Mouse (Mus musculus) heart, embryonic 11.5 days (tissue): ENCODE data around the gene 4930535I16Rik. TPM values are rescaled to one million over a fixed set of nuclear protein-coding genes. Genes with fewer than 3 reads are reported as not detected.

Experiments used
- ATAC-seq: fragments of 200-750 bp; cut with Nextera tagmentation; replicated peaks from 2 replicates; pipeline ENCODE4 v1.8.0; 2017; ENCODE audit warnings: moderate library complexity; ENCODE audit not compliant: insufficient number of reproducible peaks, low FRiP score, low TSS enrichment
- H3K27ac ChIP-seq: fragments of 300-500 bp; sonication (generic); 2 replicates; pipeline ENCODE4 v1.5.1; 2014; ENCODE audit warnings: mild to moderate bottlenecking, low read depth, low read length
- H3K27me3 ChIP-seq: fragments of 300-500 bp; sonication (generic); 2 replicates; pipeline ENCODE4 v1.6.1; 2014; ENCODE audit warnings: mild to moderate bottlenecking, low read length, mixed read lengths; ENCODE audit not compliant: control insufficient read depth, insufficient read depth
- H3K36me3 ChIP-seq: fragments of 300-500 bp; sonication (generic); 2 replicates; pipeline ENCODE4 v1.6.1; 2014; ENCODE audit warnings: mild to moderate bottlenecking, low read length, moderate library complexity, mixed read lengths; ENCODE audit not compliant: control insufficient read depth, insufficient read depth
- H3K4me1 ChIP-seq: fragments of 300-500 bp; sonication (generic); 2 replicates; pipeline ENCODE4 v1.6.1; 2014; ENCODE audit warnings: low read length; ENCODE audit not compliant: control insufficient read depth, insufficient read depth
- H3K4me2 ChIP-seq: fragments of 300-500 bp; sonication (generic); 2 replicates; pipeline ENCODE4 v1.6.1; 2014; ENCODE audit warnings: mild to moderate bottlenecking, moderate library complexity
- H3K4me3 ChIP-seq: fragments of 300-500 bp; sonication (generic); 2 replicates; pipeline ENCODE4 v1.5.1; 2014; ENCODE audit warnings: low read depth, low read length
- H3K9ac ChIP-seq: fragments of 300-500 bp; sonication (generic); 2 replicates; pipeline ENCODE4 v1.6.1; 2014; ENCODE audit warnings: mild to moderate bottlenecking, low read depth, low read length, moderate library complexity
- H3K9me3 ChIP-seq: fragments of 300-500 bp; sonication (generic); replicated peaks from 2 replicates; pipeline ENCODE4 v1.6.1; 2016; ENCODE audit warnings: low read length; ENCODE audit not compliant: control insufficient read depth
- WGBS: fragments of 180-500 bp; shearing (Covaris S2); extraction: QIAGEN DNeasy Blood & Tissue Kit; methylation state at CpG from one replicate; pipeline ENCODE4 v1.1.7; 2014; ENCODE audit not compliant: insufficient replicate concordance; 5-methylcytosine and 5-hydroxymethylcytosine counted together
- polyA plus RNA-seq: library from polyadenylated mRNA; unstranded; fragments of >200 nt; fragmentation: Nextera tagmentation; extraction: Ambion mirVana; gene quantifications from 2 replicates; pipeline ENCODE4 v1.2.1, GENCODE M21; 2014

4930535I16Rik gene
- polyA plus RNA-seq = not detected in 2 replicates

GRCm38 (mm10) chr4:123917548-123918140 is at the start of gene 4930535I16Rik:
4930535I16Rik (minus strand) TSS chr4:123918022.
- H3K27me3 ChIP-seq = no peaks in the 10 kb centered on the region
- H3K27ac ChIP-seq = peak within 1 kb of the TSS; percentile 85
- ATAC-seq = peak; percentile 58; the same call in 1 of the 2 replicates
- H3K4me2 ChIP-seq = peak within 1 kb of the TSS; percentile 89
- peak within 1 kb of the TSS; percentile 93 for H3K9ac ChIP-seq
- peaks cover 14% of the 10 kb centered on the region for H3K4me1 ChIP-seq
- H3K9me3 ChIP-seq = no peaks in the 10 kb centered on the region
- H3K4me3 ChIP-seq = peak within 1 kb of the TSS; percentile 97
- under 1% methylated on average over 54 of the region's 63 CpGs for WGBS
- H3K36me3 ChIP-seq = peaks cover 9% of the 10 kb centered on the region

GRCm38 (mm10) chr4:123962721-123963120 is 44.9 kb upstream of the 4930535I16Rik start:
- ATAC-seq = no peak
- no peaks in the 10 kb centered on the region for H3K9me3 ChIP-seq
- H3K27me3 ChIP-seq = no peaks in the 10 kb centered on the region; the same call in 1 of the 2 replicates
- H3K27ac ChIP-seq = no peak overlapping the region
- no peak overlapping the region for H3K4me2 ChIP-seq
- WGBS = 70% methylated on average over 9 of the region's 9 CpGs
- H3K4me3 ChIP-seq = no peak overlapping the region
- H3K36me3 ChIP-seq = no peaks in the 10 kb centered on the region
- H3K4me1 ChIP-seq = peaks cover 9% of the 10 kb centered on the region; the same call in 1 of the 2 replicates
- no peak overlapping the region for H3K9ac ChIP-seq

DNA sequence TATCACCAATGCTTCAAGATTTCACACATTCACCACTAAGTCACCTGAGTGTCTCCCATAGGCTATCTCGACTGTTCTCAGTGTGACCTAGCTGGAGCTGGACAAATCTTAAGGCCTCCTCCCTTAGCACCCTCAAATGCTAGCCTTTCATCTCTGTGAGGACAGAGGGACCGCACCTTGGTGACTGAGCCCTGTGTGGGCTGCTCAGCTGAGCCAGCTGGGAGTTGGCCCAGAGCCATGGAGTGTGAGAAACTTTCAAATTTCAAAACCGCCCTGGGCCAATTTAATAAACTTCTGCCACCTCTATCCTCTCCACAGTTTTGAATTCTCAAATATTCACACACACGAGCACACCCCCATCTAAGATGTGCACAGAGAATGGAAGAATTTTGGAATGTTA is 43.1 kb upstream of the 4930535I16Rik start:
- no peaks in the 10 kb centered on the region for H3K9me3 ChIP-seq
- H3K27me3 ChIP-seq = peaks cover 10% of the 10 kb centered on the region
- WGBS = 55% methylated on average over 4 of the region's 4 CpGs
- ATAC-seq = no peak
- H3K4me3 ChIP-seq = no peak overlapping the region
- H3K9ac ChIP-seq = no peak overlapping the region
- H3K4me2 ChIP-seq = peak overlapping the region; percentile 37
- peaks cover 7% of the 10 kb centered on the region; the same call in 1 of the 2 replicates for H3K4me1 ChIP-seq
- H3K36me3 ChIP-seq = no peaks in the 10 kb centered on the region
- H3K27ac ChIP-seq = no peak overlapping the region

- Histone ChIP-seq H3K4me2 (no peak overlapping the region), H3K4me1 (peaks cover 7% of the 10 kb centered on the region; the same call in 1 of the 2 replicates), H3K27ac (no peak overlapping the region), H3K27me3 (peaks cover 10% of the 10 kb centered on the region), H3K9me3 (no peaks in the 10 kb centered on the region), H3K4me3 (no peak overlapping the region), H3K36me3 (no peaks in the 10 kb centered on the region), H3K9ac (no peak overlapping the region)
- no peak for ATAC-seq
- 56% methylated on average over 4 of the region's 4 CpGs for WGBS
Observed at GRCm38 (mm10) chr4:123957891-123958290, 40.1 kb upstream of the 4930535I16Rik start.

GRCm38 (mm10) chr4:123957492-123957808 is 39.6 kb upstream of the 4930535I16Rik start:
- no peaks in the 10 kb centered on the region for H3K9me3 ChIP-seq
- no peaks in the 10 kb centered on the region for H3K36me3 ChIP-seq
- WGBS = 55% methylated on average over 4 of the region's 4 CpGs
- H3K4me3 ChIP-seq = no peak overlapping the region
- no peak overlapping the region for H3K27ac ChIP-seq
- peak; percentile 8; the same call in 1 of the 2 replicates for ATAC-seq
- peak overlapping the region; percentile 61 for H3K4me2 ChIP-seq
- H3K9ac ChIP-seq = no peak overlapping the region
- H3K4me1 ChIP-seq = peaks cover 7% of the 10 kb centered on the region; the same call in 1 of the 2 replicates
- H3K27me3 ChIP-seq = peaks cover 10% of the 10 kb centered on the region

DNA sequence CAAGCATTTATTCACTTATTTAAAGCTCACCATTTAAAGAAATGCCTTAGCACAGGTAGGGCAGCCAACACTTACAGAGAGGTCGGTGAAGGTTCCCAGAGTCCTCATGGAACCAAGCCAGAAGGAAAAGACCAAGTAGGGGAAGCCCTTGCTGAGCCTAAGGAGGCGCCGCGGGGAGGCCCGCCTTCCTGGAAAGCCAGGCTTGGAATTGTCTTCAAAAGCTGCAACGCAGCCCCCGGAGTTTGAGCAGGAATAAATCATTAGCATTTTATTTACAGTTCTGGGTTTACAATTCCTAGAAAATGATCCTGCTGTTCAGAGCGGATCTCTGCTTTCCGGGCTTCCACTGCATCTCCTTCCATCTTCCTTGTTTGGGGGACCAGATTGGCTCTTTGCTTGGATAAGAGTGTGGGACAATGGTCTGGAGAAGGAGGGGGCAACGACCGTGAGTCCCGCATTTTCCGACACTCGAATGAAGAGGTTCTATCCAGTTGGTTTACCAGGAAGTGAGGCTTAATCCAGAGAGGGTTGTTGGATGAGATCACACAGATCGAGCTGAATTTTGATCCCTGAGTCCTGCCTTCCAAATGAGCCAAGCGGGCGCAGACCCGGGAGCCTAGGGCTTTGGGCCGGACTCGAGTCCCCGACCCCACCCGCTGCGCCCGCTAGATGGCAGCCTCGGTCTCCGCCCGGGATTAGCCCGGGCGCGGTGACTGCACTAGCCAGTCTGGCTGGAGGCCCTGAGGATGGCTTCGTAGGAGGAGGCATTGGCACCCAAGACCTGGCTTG is 39.1 kb upstream of the 4930535I16Rik start:
- ATAC-seq = peak; percentile 78

DNA sequence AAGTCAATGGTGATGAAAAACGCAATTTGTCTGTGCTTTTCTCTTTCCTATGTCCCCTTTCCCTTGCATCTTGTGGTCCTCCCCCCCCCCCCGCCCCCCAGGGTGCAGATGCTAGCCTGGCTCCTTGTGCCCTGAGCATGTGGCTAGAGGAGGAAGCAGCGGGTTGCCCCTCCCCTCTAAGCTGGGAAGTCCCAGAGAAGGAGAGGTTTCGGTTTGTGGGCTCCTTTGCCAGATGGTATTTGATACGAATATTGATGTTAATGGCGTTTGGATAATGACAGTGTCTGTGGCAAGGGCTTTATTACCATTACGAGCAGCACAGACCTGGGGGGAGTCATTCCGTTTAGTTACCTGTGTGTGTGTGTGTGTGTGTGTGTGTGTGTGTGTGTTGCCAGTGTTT is 34.2 kb upstream of the 4930535I16Rik start:
- Histone ChIP-seq H3K27ac (no peak overlapping the region), H3K9ac (no peak overlapping the region), H3K36me3 (no peaks in the 10 kb centered on the region), H3K4me2 (no peak overlapping the region), H3K27me3 (peaks cover 13% of the 10 kb centered on the region), H3K4me3 (no peak overlapping the region), H3K9me3 (no peaks in the 10 kb centered on the region), H3K4me1 (no peaks in the 10 kb centered on the region)
- ATAC-seq = no peak
- WGBS = 52% methylated on average over 7 of the region's 8 CpGs

More for the DNA sequence above, 39.1 kb upstream of the 4930535I16Rik start:
- no peaks in the 10 kb centered on the region for H3K36me3 ChIP-seq
- H3K27me3 ChIP-seq = peaks cover 10% of the 10 kb centered on the region
- peak overlapping the region; percentile 61 for H3K4me2 ChIP-seq
- no peak overlapping the region for H3K27ac ChIP-seq
- 5% methylated on average over 31 of the region's 31 CpGs for WGBS
- H3K4me1 ChIP-seq = peaks cover 7% of the 10 kb centered on the region; the same call in 1 of the 2 replicates
- H3K9me3 ChIP-seq = no peaks in the 10 kb centered on the region
- 0 out of 2 replicates have a peak overlapping the region, but pooled peaks have one; percentile 43 for H3K9ac ChIP-seq
- peak overlapping the region; percentile 21 for H3K4me3 ChIP-seq

DNA sequence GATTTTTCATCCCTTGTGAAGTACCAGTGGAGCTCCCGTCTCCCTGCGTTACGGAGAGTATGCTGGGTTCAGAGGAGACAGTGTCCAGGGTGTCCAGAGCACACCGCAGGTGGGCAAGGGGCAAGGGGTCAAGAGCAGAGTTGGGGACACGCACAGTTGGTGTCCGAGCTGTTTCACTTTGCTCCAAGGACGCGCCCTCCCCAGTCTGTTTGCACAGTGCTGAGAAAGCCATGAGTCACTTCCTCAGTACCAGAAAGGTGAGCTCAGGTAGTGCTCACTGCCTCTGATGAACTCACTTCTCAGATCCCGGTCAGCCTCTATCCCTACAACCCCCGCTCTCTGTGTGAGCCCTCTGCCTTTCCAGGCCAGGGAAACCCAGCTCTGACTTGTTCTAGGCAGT is 31.8 kb upstream of the 4930535I16Rik start:
- Histone ChIP-seq H3K9me3 (no peaks in the 10 kb centered on the region), H3K9ac (no peak overlapping the region), H3K4me1 (no peaks in the 10 kb centered on the region; the same call in 1 of the 2 replicates), H3K4me3 (no peak overlapping the region), H3K4me2 (no peak overlapping the region), H3K36me3 (no peaks in the 10 kb centered on the region), H3K27me3 (peaks cover 5% of the 10 kb centered on the region; the same call in 1 of the 2 replicates), H3K27ac (no peak overlapping the region)
- ATAC-seq = no peak
- WGBS = 66% methylated on average over 10 of the region's 10 CpGs
